ENCODE assay signal across 20 mouse cellular contexts in genomic region chr5:76964651-76965050, GRCm38 (mm10). TPM values are rescaled to one million over a fixed set of nuclear protein-coding genes. Genes with fewer than 3 reads are reported as not detected.
DNase-seq lines count a peak whose midpoint lies in the region; ATAC-seq and TF ChIP-seq lines count a peak whose summit lies in the region.
"Had no signal": no experiment of that assay in that cellular context is flagged by ENCODE, and none has a peak within 500 bp of the region (broad histone marks: within the 10 kb centered on the region; RNA-seq: fewer than 3 reads in every experiment).

No protein-coding gene starts in this region.

- no peak for TF ChIP-seq EP300 in ES-Bruce4 (IDR thresholded peaks at IDR 0.05; ENCODE audit: insufficient read depth, low read depth, low read length)

- intact Hi-C loops in left cerebral cortex, adult 2 months (cut with DNase I), result no loop called here
- intact Hi-C loops in left cerebral cortex, postnatal 10 days (cut with DNase I), result no loop called here
- intact Hi-C loops in left cerebral cortex, postnatal 14 days (cut with DNase I), result no loop called here

- no peak overlapping the region for H3K4me2 ChIP-seq in hindbrain, postnatal 0 days (ENCODE audit: low read depth, low read length)
- H3K4me2 ChIP-seq: embryonic facial prominence, embryonic 12.5 days; heart, embryonic 11.5 days; neural tube, embryonic 13.5 days had no signal

- H3K36me3 ChIP-seq in hindbrain, postnatal 0 days (ENCODE audit: insufficient read depth, low read length), result peaks cover 42% of the 10 kb centered on the region
- peaks cover 99% of the 10 kb centered on the region for H3K36me3 ChIP-seq in hindbrain, embryonic 10.5 days
- H3K36me3 ChIP-seq in ES-Bruce4 (ENCODE audit: control insufficient read depth, insufficient read depth, low read length, poor library complexity, severe bottlenecking), result peaks cover 90% of the 10 kb centered on the region

- no peak for ATAC-seq in hindbrain, postnatal 0 days

- H3K4me1 ChIP-seq in hindbrain, postnatal 0 days (ENCODE audit: insufficient read depth, low read length), result no peaks in the 10 kb centered on the region
- no peaks in the 10 kb centered on the region for H3K4me1 ChIP-seq in hindbrain, embryonic 10.5 days (replicated peaks)
- H3K4me1 ChIP-seq in ES-Bruce4 (ENCODE audit: control insufficient read depth, insufficient read depth, low read length), result no peaks in the 10 kb centered on the region
- H3K4me1 ChIP-seq: embryonic facial prominence, embryonic 12.5 days; limb, embryonic 10.5 days; neural tube, embryonic 13.5 days had no signal

- no peaks in the 10 kb centered on the region for H3K9me3 ChIP-seq in hindbrain, postnatal 0 days (ENCODE audit: low read length)
- H3K9me3 ChIP-seq in hindbrain, embryonic 10.5 days, result no peaks in the 10 kb centered on the region
- no peaks in the 10 kb centered on the region for H3K9me3 ChIP-seq in ES-Bruce4 (replicated peaks; ENCODE audit: control insufficient read depth, insufficient read depth, low read length, poor library complexity, severe bottlenecking)
- H3K9me3 ChIP-seq: embryonic facial prominence, embryonic 12.5 days; limb, embryonic 10.5 days; neural tube, embryonic 13.5 days had no signal

- H3K27me3 ChIP-seq in hindbrain, postnatal 0 days (ENCODE audit: insufficient read depth, low read length), result no peaks in the 10 kb centered on the region
- H3K27me3 ChIP-seq in hindbrain, embryonic 10.5 days (ENCODE audit: insufficient read depth, poor library complexity, severe bottlenecking), result no peaks in the 10 kb centered on the region
- H3K27me3 ChIP-seq in ES-Bruce4 (ENCODE audit: control insufficient read depth, insufficient read depth, low read length, poor library complexity, severe bottlenecking), result no peaks in the 10 kb centered on the region
- H3K27me3 ChIP-seq: embryonic facial prominence, embryonic 12.5 days; neural tube, embryonic 13.5 days had no signal

- 92% methylated on average over 3 of the region's 3 CpGs for whole genome bisulfite sequencing in hindbrain, postnatal 0 days
- WGBS in hindbrain, embryonic 10.5 days, result 93% methylated on average over 3 of the region's 3 CpGs

- no peak overlapping the region for H3K9ac ChIP-seq in hindbrain, postnatal 0 days (replicated peaks; ENCODE audit: low read length)
- H3K9ac ChIP-seq in ES-Bruce4 (ENCODE audit: low read depth, poor library complexity, severe bottlenecking), result no peak overlapping the region
- H3K9ac ChIP-seq: embryonic facial prominence, embryonic 12.5 days; neural tube, embryonic 13.5 days had no signal

- H3K4me3 ChIP-seq in hindbrain, postnatal 0 days (ENCODE audit: low read length), result no peak overlapping the region
- no peak overlapping the region for H3K4me3 ChIP-seq in hindbrain, embryonic 10.5 days
- no peak overlapping the region for H3K4me3 ChIP-seq in left cerebral cortex, adult 2 months
- H3K4me3 ChIP-seq in ES-Bruce4 (ENCODE audit: low read depth, low read length), result no peak overlapping the region
- H3K4me3 ChIP-seq: embryonic facial prominence, embryonic 12.5 days; limb, embryonic 10.5 days; neural tube, embryonic 13.5 days had no signal

- TF ChIP-seq CTCF in hindbrain, postnatal 0 days (IDR thresholded peaks at IDR 0.05; ENCODE audit: low read depth), result 0 out of 2 replicates have a peak, but pooled peaks have one; percentile 11
- peak; percentile 20 for TF ChIP-seq CTCF in left cerebral cortex, adult 2 months (IDR thresholded peaks at IDR 0.05)
- peak; percentile 62 for TF ChIP-seq CTCF in ES-Bruce4 (IDR thresholded peaks at IDR 0.05; ENCODE audit: low read depth, low read length)

- no peak for TF ChIP-seq POLR2A in ES-Bruce4 (IDR thresholded peaks at IDR 0.05; ENCODE audit: insufficient read depth, low read length)

- no peak overlapping the region for H3K27ac ChIP-seq in hindbrain, postnatal 0 days
- H3K27ac ChIP-seq in hindbrain, embryonic 10.5 days, result no peak overlapping the region
- no peak overlapping the region for H3K27ac ChIP-seq in left cerebral cortex, adult 2 months
- H3K27ac ChIP-seq in ES-Bruce4 (ENCODE audit: insufficient read depth, low read length), result no peak overlapping the region
- H3K27ac ChIP-seq: embryonic facial prominence, embryonic 12.5 days; limb, embryonic 10.5 days; neural tube, embryonic 13.5 days had no signal

- DNase-seq in hindbrain, postnatal 0 days (ENCODE audit: low spot score), result no peak
- DNase-seq in hindbrain, embryonic 10.5 days (ENCODE audit: low spot score), result no peak
- no peak for DNase-seq in left cerebral cortex, adult 2 months (ENCODE audit: extremely low spot score in 1 of 2, low spot score in 2 of 2)
- DNase-seq in left cerebral cortex, postnatal 10 days (ENCODE audit: extremely low spot score in 1 of 2, low spot score in 2 of 2), result no peak
- DNase-seq in NIH3T3 (ENCODE audit: low read depth), result peak; percentile 19
- no peak for DNase-seq in left cerebral cortex, postnatal 14 days (ENCODE audit: low spot score in 2 of 2)
- DNase-seq: cerebellum, adult 11-12 months; gastrocnemius, postnatal 14 days; right cerebral cortex, postnatal 4 days; thymus, postnatal 25 days had no signal

RNA-seq across cellular contexts. Expression of gene Srp72, which starts 9.8 kb away (rescaled TPM):
- total RNA-seq in hindbrain, postnatal 0 days (2014; rRNA removed), result 53.0 and 55.2 TPM in 2 replicates
- polyA plus RNA-seq in hindbrain, postnatal 0 days (2015; fragmentation: Nextera tagmentation; extraction: Ambion mirVana), result 72.9 and 78.7 TPM in 2 replicates
- polyA plus RNA-seq in hindbrain, embryonic 10.5 days (2016; fragmentation: Nextera tagmentation; extraction: Ambion mirVana), result 68.9 and 74.9 TPM in 2 replicates
- 100 to 1,000 TPM in 1 of 2 experiments, 10 to 100 TPM in 1; 95.1 to 104 TPM for total RNA-seq in left cerebral cortex, adult 2 months (2021)
- total RNA-seq in left cerebral cortex, postnatal 10 days (2021), result 100 to 1,000 TPM; 121 to 126 TPM
- polyA plus RNA-seq in ES-Bruce4 (2011; ENCODE audit: insufficient read depth, insufficient read length, low read depth, missing spikeins), result 165 and 172 TPM in 2 replicates
- total RNA-seq in left cerebral cortex, postnatal 14 days (2021), result 100 to 1,000 TPM; 111 to 116 TPM

RNA-seq across cellular contexts. Expression of gene Ppat, which starts 13.3 kb away (rescaled TPM):
- total RNA-seq in hindbrain, postnatal 0 days (2014; rRNA removed), result 7.4 and 13.0 TPM in 2 replicates
- 10.7 and 12.2 TPM in 2 replicates for polyA plus RNA-seq in hindbrain, postnatal 0 days (2015; fragmentation: Nextera tagmentation; extraction: Ambion mirVana)
- 28.0 and 49.3 TPM in 2 replicates for polyA plus RNA-seq in hindbrain, embryonic 10.5 days (2016; fragmentation: Nextera tagmentation; extraction: Ambion mirVana)
- total RNA-seq in left cerebral cortex, adult 2 months (2021), result 10 to 100 TPM; 16.6 to 18.9 TPM
- total RNA-seq in left cerebral cortex, postnatal 10 days (2021), result 10 to 100 TPM; 19.9 to 23.2 TPM
- polyA plus RNA-seq in ES-Bruce4 (2011; ENCODE audit: insufficient read depth, insufficient read length, low read depth, missing spikeins), result 89.3 and 90.8 TPM in 2 replicates
- total RNA-seq in left cerebral cortex, postnatal 14 days (2021), result 10 to 100 TPM; 20.1 to 20.4 TPM

RNA-seq across cellular contexts. Expression of gene Paics, which starts 13.5 kb away (rescaled TPM):
- 114 and 129 TPM in 2 replicates for total RNA-seq in hindbrain, postnatal 0 days (2014; rRNA removed)
- 166 and 176 TPM in 2 replicates for polyA plus RNA-seq in hindbrain, postnatal 0 days (2015; fragmentation: Nextera tagmentation; extraction: Ambion mirVana)
- polyA plus RNA-seq in hindbrain, embryonic 10.5 days (2016; fragmentation: Nextera tagmentation; extraction: Ambion mirVana), result 337 and 446 TPM in 2 replicates
- 10 to 100 TPM; 82.0 to 93.4 TPM for total RNA-seq in left cerebral cortex, adult 2 months (2021)
- 100 to 1,000 TPM; 107 to 112 TPM for total RNA-seq in left cerebral cortex, postnatal 10 days (2021)
- polyA plus RNA-seq in ES-Bruce4 (2011; ENCODE audit: insufficient read depth, insufficient read length, low read depth, missing spikeins), result 611 and 648 TPM in 2 replicates
- total RNA-seq in left cerebral cortex, postnatal 14 days (2021), result 10 to 100 TPM; 95.7 to 95.9 TPM

RNA-seq across cellular contexts. Expression of gene Arl9, which starts 39.2 kb away (rescaled TPM):
- not detected in 2 replicates for total RNA-seq in hindbrain, postnatal 0 days (2014; rRNA removed)
- polyA plus RNA-seq in hindbrain, postnatal 0 days (2015; fragmentation: Nextera tagmentation; extraction: Ambion mirVana), result not detected in 2 replicates
- polyA plus RNA-seq in hindbrain, embryonic 10.5 days (2016; fragmentation: Nextera tagmentation; extraction: Ambion mirVana), result not detected in 2 replicates
- total RNA-seq in left cerebral cortex, adult 2 months (2021), result not detected
- not detected for total RNA-seq in left cerebral cortex, postnatal 10 days (2021)
- polyA plus RNA-seq in ES-Bruce4 (2011; ENCODE audit: insufficient read depth, insufficient read length, low read depth, missing spikeins), result not detected in 2 replicates
- not detected for total RNA-seq in left cerebral cortex, postnatal 14 days (2021)
- total RNA-seq: gastrocnemius, postnatal 14 days; layer of hippocampus, postnatal 25 days; monocyte, adult 5-6 weeks had no signal
- polyA plus RNA-seq: embryonic facial prominence, embryonic 12.5 days; heart, embryonic 11.5 days; intestine, embryonic 14.5 days; limb, embryonic 10.5 days; neural tube, embryonic 13.5 days; stomach, embryonic 14.5 days had no signal

RNA-seq across cellular contexts. Expression of gene Thegl, which starts 51.2 kb away (rescaled TPM):
- total RNA-seq in hindbrain, postnatal 0 days (2014; rRNA removed), result 0.11 and 0.63 TPM in 2 replicates
- polyA plus RNA-seq in hindbrain, postnatal 0 days (2015; fragmentation: Nextera tagmentation; extraction: Ambion mirVana), result 0.81 and 0.82 TPM in 2 replicates
- 0.13 TPM in 1 of 2 replicates, not detected in the other for polyA plus RNA-seq in hindbrain, embryonic 10.5 days (2016; fragmentation: Nextera tagmentation; extraction: Ambion mirVana)
- under 1 TPM; 0.47 to 0.57 TPM for total RNA-seq in left cerebral cortex, adult 2 months (2021)
- total RNA-seq in left cerebral cortex, postnatal 10 days (2021), result 1 to 10 TPM in 1 of 2 experiments, under 1 TPM in 1; 0.90 to 1.6 TPM
- not detected in 2 replicates for polyA plus RNA-seq in ES-Bruce4 (2011; ENCODE audit: insufficient read depth, insufficient read length, low read depth, missing spikeins)
- total RNA-seq in left cerebral cortex, postnatal 14 days (2021), result under 1 TPM; 0.55 to 0.83 TPM
- total RNA-seq: gastrocnemius, postnatal 14 days; monocyte, adult 5-6 weeks had no signal
- polyA plus RNA-seq: embryonic facial prominence, embryonic 12.5 days; heart, embryonic 11.5 days; hindbrain, embryonic 11.5 days; limb, embryonic 10.5 days had no signal

Comparison
In these comparisons a context has a peak if more than half of its experiments do, and no peak if none do; other contexts are left out.
1. CTCF ChIP-seq: peak in every context shown above with its lines; median percentile 62 in ES-Bruce4; 20 in left cerebral cortex, adult 2 months; 11 in hindbrain, postnatal 0 days.